Mouse (Mus musculus): ENCODE results near the gene Ppp1r21. TPM values are rescaled to one million over a fixed set of nuclear protein-coding genes. Genes with fewer than 3 reads are reported as not detected.
A peak's percentile ranks its signal among the peaks of the same experiment; 100 is the strongest.

Gene Ppp1r21
- polyA plus RNA-seq, 1 experiment, result 31.2 TPM

GRCm38 (mm10) chr17:88511095-88511551 lies 18.8 kb upstream of the Ppp1r21 start:
- DNase-seq, result peak; percentile 89
- 22% methylated on average over 10 of the region's 10 CpGs for WGBS
- Histone ChIP-seq H3K4me1 (ENCODE audit: control insufficient read depth, insufficient read depth, low read length) (peaks cover 6% of the 10 kb centered on the region; the same call in 1 of the 2 replicates), H3K4me3 (replicated peaks; ENCODE audit: extremely low read depth, low read depth, low read length) (no peak overlapping the region)
- TF ChIP-seq CTCF (IDR thresholded peaks at IDR 0.05; ENCODE audit: insufficient read depth, low read length) (peak; percentile 85), POLR2A (IDR thresholded peaks at IDR 0.05; ENCODE audit: borderline replicate concordance, extremely low read depth, low read depth, low read length) (no peak)

GRCm38 (mm10) chr17:88516477-88516876 lies 13.4 kb upstream of the Ppp1r21 start:
- H3K4me3 ChIP-seq (replicated peaks; ENCODE audit: extremely low read depth, low read depth, low read length), result no peak overlapping the region
- 61% methylated on average over 7 of the region's 7 CpGs for WGBS
- TF ChIP-seq CTCF (IDR thresholded peaks at IDR 0.05; ENCODE audit: insufficient read depth, low read length) (no peak), POLR2A (IDR thresholded peaks at IDR 0.05; ENCODE audit: borderline replicate concordance, extremely low read depth, low read depth, low read length) (no peak)
- DNase-seq, result no peak
- H3K4me1 ChIP-seq (ENCODE audit: control insufficient read depth, insufficient read depth, low read length), result no peaks in the 10 kb centered on the region

DNA sequence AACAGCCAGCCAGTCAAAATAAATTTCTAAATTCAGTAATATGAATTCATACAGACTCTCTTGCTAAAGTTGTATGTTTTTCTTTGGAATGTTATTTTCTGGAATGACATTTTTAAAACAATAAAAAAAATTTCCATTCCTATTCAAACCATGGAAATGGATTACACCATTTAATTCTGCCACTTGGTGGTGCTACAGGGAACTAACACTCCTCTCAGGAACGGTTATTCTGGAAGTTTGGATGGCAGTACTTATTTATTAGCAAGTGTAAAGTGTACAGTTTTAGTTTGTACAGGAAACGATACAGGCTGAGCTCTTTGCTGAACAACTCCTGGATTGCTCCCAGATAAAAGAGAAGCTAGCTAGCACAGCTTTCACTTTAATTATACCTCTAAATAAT lies 2.1 kb upstream of the Ppp1r21 start:
- no peak overlapping the region for H3K4me3 ChIP-seq (replicated peaks; ENCODE audit: extremely low read depth, low read depth, low read length)
- TF ChIP-seq POLR2A (IDR thresholded peaks at IDR 0.05; ENCODE audit: borderline replicate concordance, extremely low read depth, low read depth, low read length), result no peak
- peak; percentile 32; the same call in 1 of the 2 replicates for TF ChIP-seq CTCF (IDR thresholded peaks at IDR 0.05; ENCODE audit: insufficient read depth, low read length)
- no peak for DNase-seq
- peaks cover 7% of the 10 kb centered on the region for H3K4me1 ChIP-seq (ENCODE audit: control insufficient read depth, insufficient read depth, low read length)
- WGBS, result 0% methylated on average over 2 of the region's 2 CpGs

GRCm38 (mm10) chr17:88530236-88530619 lies 310 bp downstream of the Ppp1r21 start:
- TF ChIP-seq CTCF (IDR thresholded peaks at IDR 0.05; ENCODE audit: insufficient read depth, low read length) (no peak), POLR2A (IDR thresholded peaks at IDR 0.05; ENCODE audit: borderline replicate concordance, extremely low read depth, low read depth, low read length) (no peak)
- Histone ChIP-seq H3K4me1 (ENCODE audit: control insufficient read depth, insufficient read depth, low read length) (peaks cover 7% of the 10 kb centered on the region), H3K4me3 (replicated peaks; ENCODE audit: extremely low read depth, low read depth, low read length) (peak overlapping the region; percentile 68)
- 0% methylated on average over 14 of the region's 14 CpGs for WGBS
- no peak for DNase-seq

GRCm38 (mm10) chr17:88530667-88531066 lies 749 bp downstream of the Ppp1r21 start:
- peaks cover 7% of the 10 kb centered on the region for H3K4me1 ChIP-seq (ENCODE audit: control insufficient read depth, insufficient read depth, low read length)
- no peak for DNase-seq
- WGBS, result 9% methylated on average over 11 of the region's 11 CpGs

DNA sequence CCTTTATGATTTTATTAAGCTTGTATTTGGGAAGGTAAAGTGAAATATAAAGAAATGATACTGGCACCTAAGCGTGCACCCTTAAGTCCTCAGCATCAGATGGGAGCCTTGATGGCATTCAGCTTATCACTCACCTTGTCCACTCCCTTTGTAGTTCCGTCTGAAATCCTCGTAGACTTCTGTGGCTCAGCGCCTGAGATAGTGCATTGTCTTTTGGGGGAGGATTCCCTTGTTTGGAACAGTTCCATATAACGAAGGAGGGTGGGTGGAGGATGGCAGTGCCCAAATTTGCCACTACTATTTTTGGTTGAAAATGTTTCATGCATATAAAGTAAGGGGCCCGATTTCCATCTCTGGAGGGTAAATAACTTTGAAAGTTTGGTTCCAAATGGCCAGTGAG lies 1.3 kb downstream of the Ppp1r21 start:
- DNase-seq, result no peak
- TF ChIP-seq CTCF (IDR thresholded peaks at IDR 0.05; ENCODE audit: insufficient read depth, low read length) (no peak), POLR2A (IDR thresholded peaks at IDR 0.05; ENCODE audit: borderline replicate concordance, extremely low read depth, low read depth, low read length) (no peak)
- 49% methylated on average over 6 of the region's 6 CpGs for WGBS
- Histone ChIP-seq H3K4me3 (replicated peaks; ENCODE audit: extremely low read depth, low read depth, low read length) (no peak overlapping the region), H3K4me1 (ENCODE audit: control insufficient read depth, insufficient read depth, low read length) (peaks cover 7% of the 10 kb centered on the region)

More at GRCm38 (mm10) chr17:88530667-88531066, 749 bp downstream of the Ppp1r21 start:
- TF ChIP-seq CTCF (IDR thresholded peaks at IDR 0.05; ENCODE audit: insufficient read depth, low read length) (no peak), POLR2A (IDR thresholded peaks at IDR 0.05; ENCODE audit: borderline replicate concordance, extremely low read depth, low read depth, low read length) (no peak)
- H3K4me3 ChIP-seq (replicated peaks; ENCODE audit: extremely low read depth, low read depth, low read length), result peak overlapping the region; percentile 68

GRCm38 (mm10) chr17:88537842-88538430 lies 8.0 kb downstream of the Ppp1r21 start:
- Histone ChIP-seq H3K4me1 (ENCODE audit: control insufficient read depth, insufficient read depth, low read length) (no peaks in the 10 kb centered on the region), H3K4me3 (replicated peaks; ENCODE audit: extremely low read depth, low read depth, low read length) (no peak overlapping the region)
- 91% methylated on average over 8 of the region's 8 CpGs for WGBS
- no peak for DNase-seq
- TF ChIP-seq POLR2A (IDR thresholded peaks at IDR 0.05; ENCODE audit: borderline replicate concordance, extremely low read depth, low read depth, low read length) (no peak), CTCF (IDR thresholded peaks at IDR 0.05; ENCODE audit: insufficient read depth, low read length) (no peak)

DNA sequence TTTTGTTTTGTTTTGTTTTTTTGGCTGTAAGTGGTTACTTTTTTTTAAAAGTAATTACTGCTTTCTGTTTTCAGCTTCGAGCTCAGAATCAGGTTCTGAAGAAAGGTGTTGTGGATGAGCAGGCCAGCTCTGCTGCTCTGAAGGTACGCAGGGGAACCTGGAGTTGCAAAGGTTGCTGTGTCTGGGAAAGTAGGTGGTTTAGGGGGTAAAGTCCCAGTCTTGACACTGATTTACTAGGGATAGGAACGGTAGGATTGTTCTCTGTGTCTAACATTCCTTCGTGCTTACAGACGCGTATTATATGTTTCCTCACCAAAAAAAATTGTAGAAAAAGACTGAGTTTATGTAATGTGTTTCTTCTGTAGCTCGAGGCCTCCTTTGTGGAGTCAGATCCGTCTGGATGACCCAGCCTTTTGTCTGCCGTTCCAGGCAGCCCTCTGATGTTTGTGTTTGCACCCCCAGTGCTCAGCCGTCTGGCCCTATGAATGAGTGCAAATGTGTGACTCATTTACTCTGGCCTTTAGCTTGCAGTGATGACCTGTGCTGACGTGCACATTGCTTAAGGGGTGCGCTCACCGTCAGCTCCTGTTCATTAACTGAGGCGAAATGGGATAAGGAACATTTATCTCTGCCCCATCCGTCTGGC lies 13.0 kb downstream of the Ppp1r21 start:
- TF ChIP-seq POLR2A (IDR thresholded peaks at IDR 0.05; ENCODE audit: borderline replicate concordance, extremely low read depth, low read depth, low read length) (no peak), CTCF (IDR thresholded peaks at IDR 0.05; ENCODE audit: insufficient read depth, low read length) (no peak)
- no peaks in the 10 kb centered on the region for H3K4me1 ChIP-seq (ENCODE audit: control insufficient read depth, insufficient read depth, low read length)
- 66% methylated on average over 15 of the region's 15 CpGs for WGBS
- no peak for DNase-seq
- no peak overlapping the region for H3K4me3 ChIP-seq (replicated peaks; ENCODE audit: extremely low read depth, low read depth, low read length)

- no peak overlapping the region for H3K4me3 ChIP-seq (replicated peaks; ENCODE audit: extremely low read depth, low read depth, low read length)
- TF ChIP-seq CTCF (IDR thresholded peaks at IDR 0.05; ENCODE audit: insufficient read depth, low read length) (no peak), POLR2A (IDR thresholded peaks at IDR 0.05; ENCODE audit: borderline replicate concordance, extremely low read depth, low read depth, low read length) (no peak)
- H3K4me1 ChIP-seq (ENCODE audit: control insufficient read depth, insufficient read depth, low read length), result no peaks in the 10 kb centered on the region
- WGBS, result 72% methylated on average over 3 of the region's 3 CpGs
- DNase-seq, result no peak
These were observed 13.5 kb downstream of the Ppp1r21 start for GRCm38 (mm10) chr17:88543417-88543782.
